Comparison of ENCODE assay signal across 22 mouse cellular contexts in genomic region chr6:28897326-28898085, GRCm38 (mm10).
DNase-seq lines count a peak whose midpoint lies in the region; ATAC-seq lines count a peak whose summit lies in the region.
"Had no signal": no experiment of that assay in that cellular context is flagged by ENCODE, and none has a peak within 500 bp of the region (broad histone marks: within the 10 kb centered on the region; RNA-seq: fewer than 3 reads in every experiment).

No protein-coding gene starts in this region.

- H3K4me1 ChIP-seq in hindbrain, embryonic 12.5 days = peaks cover 30% of the 10 kb centered on the region
- H3K4me1 ChIP-seq in hindbrain, embryonic 11.5 days (replicated peaks; ENCODE audit: control insufficient read depth, insufficient read depth, low read length) = 0 out of 2 replicates have a peak, but pooled peaks cover 11% of the 10 kb centered on the region
- peaks cover 36% of the 10 kb centered on the region for H3K4me1 ChIP-seq in neural tube, embryonic 12.5 days
- peaks cover 22% of the 10 kb centered on the region for H3K4me1 ChIP-seq in neural tube, embryonic 15.5 days
- H3K4me1 ChIP-seq: lung, embryonic 15.5 days had no signal

- H3K27me3 ChIP-seq in hindbrain, embryonic 12.5 days = no peaks in the 10 kb centered on the region
- H3K27me3 ChIP-seq in hindbrain, embryonic 11.5 days (ENCODE audit: control insufficient read depth, insufficient read depth, low read length) = no peaks in the 10 kb centered on the region
- H3K27me3 ChIP-seq in neural tube, embryonic 12.5 days (replicated peaks) = no peaks in the 10 kb centered on the region
- no peaks in the 10 kb centered on the region for H3K27me3 ChIP-seq in neural tube, embryonic 15.5 days (replicated peaks)
- H3K27me3 ChIP-seq: heart, embryonic 15.5 days; limb, embryonic 13.5 days; lung, embryonic 15.5 days; Patski had no signal

- intact Hi-C loops in heart, postnatal 25 days (cut with DNase I) = no loop called here

- H3K9me3 ChIP-seq in hindbrain, embryonic 12.5 days (replicated peaks) = no peaks in the 10 kb centered on the region
- no peaks in the 10 kb centered on the region for H3K9me3 ChIP-seq in hindbrain, embryonic 11.5 days (ENCODE audit: control insufficient read depth, low read length)
- no peaks in the 10 kb centered on the region for H3K9me3 ChIP-seq in neural tube, embryonic 12.5 days
- no peaks in the 10 kb centered on the region for H3K9me3 ChIP-seq in neural tube, embryonic 15.5 days (replicated peaks)
- H3K9me3 ChIP-seq: forebrain, embryonic 15.5 days; heart, embryonic 15.5 days; limb, embryonic 13.5 days; lung, embryonic 15.5 days; midbrain, embryonic 10.5 days had no signal

- no peak for DNase-seq in hindbrain, embryonic 11.5 days (ENCODE audit: low spot score)
- peak; percentile 56 for DNase-seq in brain, adult 2 months (ENCODE audit: low read depth, low spot score)
- DNase-seq in heart, postnatal 25 days (ENCODE audit: low spot score) = no peak
- DNase-seq in spleen, postnatal 36 days (ENCODE audit: low spot score in 2 of 2) = no peak
- DNase-seq: adrenal gland, postnatal 10 days; cerebellum, adult 8-10 months; heart, postnatal 4 days; kidney, postnatal 36 days; layer of hippocampus, adult 9-11 months; thymus, postnatal 36 days had no signal

- no peaks in the 10 kb centered on the region for H3K36me3 ChIP-seq in hindbrain, embryonic 12.5 days
- no peaks in the 10 kb centered on the region for H3K36me3 ChIP-seq in hindbrain, embryonic 11.5 days (ENCODE audit: control insufficient read depth, insufficient read depth, low read length)
- H3K36me3 ChIP-seq in neural tube, embryonic 12.5 days = no peaks in the 10 kb centered on the region
- H3K36me3 ChIP-seq in neural tube, embryonic 15.5 days = no peaks in the 10 kb centered on the region
- H3K36me3 ChIP-seq: forebrain, embryonic 15.5 days; lung, embryonic 15.5 days; midbrain, embryonic 10.5 days had no signal

- ATAC-seq in hindbrain, embryonic 12.5 days (ENCODE audit: low FRiP score) = no peak
- no peak; the same call in 1 of the 2 replicates for ATAC-seq in hindbrain, embryonic 11.5 days (ENCODE audit: low FRiP score)
- ATAC-seq in neural tube, embryonic 12.5 days (ENCODE audit: low FRiP score, low read depth) = no peak
- no peak for ATAC-seq in neural tube, embryonic 15.5 days (ENCODE audit: low FRiP score)
- ATAC-seq: forebrain, embryonic 15.5 days; intestine, postnatal 0 days; midbrain, embryonic 16.5 days; Patski had no signal

- WGBS in hindbrain, embryonic 12.5 days = 61% methylated on average over 11 of the region's 11 CpGs
- 57% methylated on average over 11 of the region's 11 CpGs for whole genome bisulfite sequencing in hindbrain, embryonic 11.5 days
- WGBS in neural tube, embryonic 12.5 days = 48% methylated on average over 11 of the region's 11 CpGs
- WGBS in neural tube, embryonic 15.5 days = 48% methylated on average over 11 of the region's 11 CpGs

- 0 out of 2 replicates have a peak overlapping the region, but pooled peaks have one; percentile 23 for H3K27ac ChIP-seq in hindbrain, embryonic 12.5 days
- H3K27ac ChIP-seq in hindbrain, embryonic 11.5 days (ENCODE audit: low read depth, low read length) = no peak overlapping the region
- no peak overlapping the region for H3K27ac ChIP-seq in neural tube, embryonic 12.5 days
- no peak overlapping the region for H3K27ac ChIP-seq in neural tube, embryonic 15.5 days (replicated peaks)
- H3K27ac ChIP-seq: forebrain, embryonic 15.5 days; heart, embryonic 15.5 days; limb, embryonic 13.5 days; liver, embryonic 14.5 days; lung, embryonic 15.5 days; midbrain, embryonic 10.5 days had no signal

- H3K4me3 ChIP-seq in hindbrain, embryonic 12.5 days = no peak overlapping the region
- no peak overlapping the region for H3K4me3 ChIP-seq in hindbrain, embryonic 11.5 days (ENCODE audit: low read depth, low read length)
- no peak overlapping the region for H3K4me3 ChIP-seq in neural tube, embryonic 12.5 days
- H3K4me3 ChIP-seq in neural tube, embryonic 15.5 days (replicated peaks) = no peak overlapping the region
- H3K4me3 ChIP-seq: forebrain, embryonic 15.5 days; heart, embryonic 15.5 days; limb, embryonic 13.5 days; lung, embryonic 15.5 days; midbrain, embryonic 10.5 days had no signal

- no peak overlapping the region for H3K4me2 ChIP-seq in hindbrain, embryonic 12.5 days (replicated peaks)
- no peak overlapping the region for H3K4me2 ChIP-seq in hindbrain, embryonic 11.5 days (replicated peaks; ENCODE audit: low read depth, low read length)
- no peak overlapping the region for H3K4me2 ChIP-seq in neural tube, embryonic 12.5 days (replicated peaks)
- H3K4me2 ChIP-seq in neural tube, embryonic 15.5 days = no peak overlapping the region
- H3K4me2 ChIP-seq: forebrain, embryonic 15.5 days; heart, embryonic 15.5 days; limb, embryonic 13.5 days; lung, embryonic 15.5 days had no signal

- no peak overlapping the region for H3K9ac ChIP-seq in hindbrain, embryonic 12.5 days
- H3K9ac ChIP-seq in hindbrain, embryonic 11.5 days (ENCODE audit: low read depth, low read length) = no peak overlapping the region
- 0 out of 2 replicates have a peak overlapping the region, but pooled peaks have one; percentile 13 for H3K9ac ChIP-seq in neural tube, embryonic 12.5 days
- no peak overlapping the region for H3K9ac ChIP-seq in neural tube, embryonic 15.5 days (replicated peaks)
- H3K9ac ChIP-seq: forebrain, embryonic 15.5 days; heart, embryonic 15.5 days; limb, embryonic 13.5 days; liver, embryonic 14.5 days; lung, embryonic 15.5 days had no signal
